Mouse (Mus musculus) CD4-positive helper T cell, adult 2 months (primary cell): Measurements from ENCODE around the gene Dnah7a.
"Not testable (repeated sequence)": the region's sequence is repeated elsewhere in the genome, so short reads cannot be mapped to it uniquely, and the experiment has no call there.

Source experiments
- DNase-seq: peaks from one replicate; pipeline ENCODE4 v3.0.0-alpha.2; 2012; ENCODE audit warnings: low read depth, missing footprints, low spot score

The Dnah7a gene

GRCm38 (mm10) chr1:53388762-53389161, 317.8 kb downstream of the Dnah7a start:
- DNase-seq = no peak

GRCm38 (mm10) chr1:53384085-53384688, 322.4 kb downstream of the Dnah7a start:
- no peak for DNase-seq

- DNase-seq = no peak
Measured at GRCm38 (mm10) chr1:53377731-53378130, 328.9 kb downstream of the Dnah7a start.

- DNase-seq = not testable (repeated sequence)
Measured at GRCm38 (mm10) chr1:53375965-53376364, 330.6 kb downstream of the Dnah7a start.

- no peak for DNase-seq
Measured at GRCm38 (mm10) chr1:53358988-53359387, 347.6 kb downstream of the Dnah7a start.

GRCm38 (mm10) chr1:53352327-53353261, 354.0 kb downstream of the Dnah7a start, which contains the start of the genes Asdurf, Gm28551 and Asnsd1:
Gene Asdurf (minus strand): TSS chr1:53352619.
Gene Gm28551 (minus strand): TSS chr1:53352667.
Gene Asnsd1 (minus strand): TSS chr1:53352752.
- peak; percentile 98 for DNase-seq
